Mouse (Mus musculus): ENCODE results near the gene Entr1.

DNA sequence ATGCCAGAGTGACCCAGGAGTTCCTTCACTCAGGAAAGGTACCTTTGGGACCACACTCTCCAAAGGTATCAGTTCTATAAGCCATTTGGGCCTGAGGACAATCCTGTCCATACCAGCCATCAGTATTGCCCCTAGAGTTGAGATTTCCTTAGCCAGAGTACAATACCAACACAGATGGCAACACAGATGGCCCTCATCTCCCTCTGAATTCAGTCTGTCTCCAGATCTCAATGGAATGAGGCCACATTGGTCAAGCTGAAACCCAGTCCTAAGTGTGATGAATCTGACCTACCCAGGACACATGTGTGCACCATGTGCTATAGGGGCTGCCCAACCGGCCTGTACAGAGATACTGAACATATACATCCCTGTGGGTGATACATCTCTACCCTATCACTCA is 13.1 kb upstream of the Entr1 start:
- TF ChIP-seq POLR2A (IDR thresholded peaks at IDR 0.05; ENCODE audit: borderline replicate concordance, extremely low read depth, low read depth, low read length) (no peak), CTCF (IDR thresholded peaks at IDR 0.05; ENCODE audit: insufficient read depth, low read length) (no peak)
